Mouse (Mus musculus) MEL (cell line): Measurements from ENCODE around the gene Adgrl4. TPM values are rescaled to one million over a fixed set of nuclear protein-coding genes. Genes with fewer than 3 reads are reported as not detected.

ENCODE experiments used
- DNase-seq: peaks from one replicate; pipeline ENCODE4 v3.0.0; 2011; ENCODE audit warnings: low read depth, low spot score
- H3K27ac ChIP-seq: 2 replicates; pipeline ENCODE4 v1.5.1; 2012; ENCODE audit warnings: low read depth, mild to moderate bottlenecking, control low read depth, low read length, moderate library complexity; ENCODE audit not compliant: control insufficient read depth
- H3K27me3 ChIP-seq, 2 experiments: fragments of 150-350 bp in 1 of 2; sonication (generic) in 1 of 2; 2 replicates each; pipeline ENCODE4 v1.6.1; 2012; ENCODE audit warnings: low read length in 2 of 2, mild to moderate bottlenecking in 2 of 2, improper control_type of control experiment in 1 of 2, moderate library complexity in 1 of 2; ENCODE audit not compliant: insufficient read depth in 2 of 2, control insufficient read depth in 1 of 2
- H3K36me3 ChIP-seq, 2 experiments: 2 replicates each; pipeline ENCODE4 v1.6.1; 2012 to 2014; ENCODE audit warnings: low read length in 2 of 2, improper control_type of control experiment in 1 of 2, inconsistent platforms in 1 of 2, mild to moderate bottlenecking in 1 of 2; ENCODE audit not compliant: insufficient read depth in 2 of 2, control insufficient read depth in 1 of 2
- H3K4me1 ChIP-seq, 2 experiments: fragments of 150-350 bp in 1 of 2; sonication (generic) in 1 of 2; 2 replicates each; pipeline ENCODE4 v1.6.1; 2012; ENCODE audit warnings: low read length in 2 of 2, improper control_type of control experiment in 1 of 2, mild to moderate bottlenecking in 1 of 2; ENCODE audit not compliant: insufficient read depth in 2 of 2, control insufficient read depth in 1 of 2
- H3K4me3 ChIP-seq, 2 experiments: fragments of 150-350 bp in 1 of 2; sonication (generic) in 1 of 2; 2 replicates each; pipeline ENCODE4 v1.5.1; 2012; ENCODE audit warnings: low read depth in 2 of 2, low read length in 2 of 2, mild to moderate bottlenecking in 2 of 2, moderate library complexity in 2 of 2, control low read depth in 1 of 2, improper control_type of control experiment in 1 of 2; ENCODE audit not compliant: control insufficient read depth in 1 of 2, insufficient read depth in 1 of 2
- H3K79me2 ChIP-seq: 2 replicates; pipeline ENCODE4 v1.6.1; 2012; ENCODE audit warnings: mild to moderate bottlenecking, low read length, moderate library complexity; ENCODE audit not compliant: control insufficient read depth, poor library complexity, insufficient read depth
- H3K9ac ChIP-seq: 2 replicates; pipeline ENCODE4 v1.6.1; 2012; ENCODE audit warnings: low read depth, mild to moderate bottlenecking, control low read depth, low read length, moderate library complexity; ENCODE audit not compliant: control insufficient read depth, poor library complexity, severe bottlenecking
- H3K9me3 ChIP-seq: fragments of 150-350 bp; sonication (generic); replicated peaks from 2 replicates; pipeline ENCODE4 v1.6.1; 2012; ENCODE audit warnings: mild to moderate bottlenecking, low read length, improper control_type of control experiment, moderate library complexity; ENCODE audit not compliant: insufficient read depth
- CHD1 ChIP-seq: IDR thresholded peaks from 2 replicates; pipeline ENCODE4 v1.6.1; 2012; ENCODE audit warnings: low read depth, mild to moderate bottlenecking, inconsistent platforms, low read length, improper control_type of control experiment
- CTCF ChIP-seq, 3 experiments: IDR thresholded peaks in 2 of 3; conservative IDR thresholded peaks in 1 of 3; 2 replicates each; pipeline ENCODE4 v1.5.1; 2011 to 2012; ENCODE audit warnings: low read length in 3 of 3, low read depth in 2 of 3, mild to moderate bottlenecking in 2 of 3, improper control_type of control experiment in 1 of 3, inconsistent platforms in 1 of 3, mixed read lengths in 1 of 3, moderate library complexity in 1 of 3; ENCODE audit not compliant: control insufficient read depth in 1 of 3, insufficient read depth in 1 of 3, poor library complexity in 1 of 3, severe bottlenecking in 1 of 3
- E2F4 ChIP-seq: IDR thresholded peaks from 2 replicates; pipeline ENCODE4 v1.6.1; 2011; ENCODE audit warnings: low read depth, low read length, improper control_type of control experiment, borderline replicate concordance
- ELF1 ChIP-seq: IDR thresholded peaks from 2 replicates; pipeline ENCODE4 v1.6.1; 2014; ENCODE audit warnings: low read depth, mild to moderate bottlenecking, inconsistent platforms, low read length, improper control_type of control experiment, moderate library complexity
- GABPA ChIP-seq: IDR thresholded peaks from 2 replicates; pipeline ENCODE4 v1.6.1; 2012; ENCODE audit warnings: low read depth, mild to moderate bottlenecking, inconsistent platforms, low read length, improper control_type of control experiment, moderate library complexity
- HCFC1 ChIP-seq: IDR thresholded peaks from 2 replicates; pipeline ENCODE4 v1.6.1; 2012; ENCODE audit warnings: low read depth, mild to moderate bottlenecking, inconsistent platforms, low read length, improper control_type of control experiment, moderate library complexity
- KAT2A ChIP-seq: conservative IDR thresholded peaks from 2 replicates; pipeline ENCODE4 v1.6.1; 2012; ENCODE audit warnings: low read depth, low read length, improper control_type of control experiment, inconsistent platforms
- MAX ChIP-seq: IDR thresholded peaks from 2 replicates; pipeline ENCODE4 v1.6.1; 2011; ENCODE audit warnings: low read length, improper control_type of control experiment
- MAZ ChIP-seq: IDR thresholded peaks from 2 replicates; pipeline ENCODE4 v1.6.1; 2012; ENCODE audit warnings: low read depth, mild to moderate bottlenecking, inconsistent platforms, low read length, improper control_type of control experiment
- MEF2A ChIP-seq: IDR thresholded peaks from 2 replicates; pipeline ENCODE4 v1.6.1; 2014; ENCODE audit warnings: low read depth, mild to moderate bottlenecking, inconsistent platforms, low read length, improper control_type of control experiment; ENCODE audit not compliant: poor library complexity, insufficient replicate concordance, severe bottlenecking; ENCODE audit errors: extremely low read depth
- MYC ChIP-seq: IDR thresholded peaks from 2 replicates; pipeline ENCODE4 v1.6.1; 2011; ENCODE audit warnings: low read depth, mild to moderate bottlenecking, low read length, improper control_type of control experiment, moderate library complexity
- POLR2A ChIP-seq, 2 experiments: IDR thresholded peaks; 2 replicates each; pipeline ENCODE4 v1.6.1; 2011 to 2012; ENCODE audit warnings: low read length in 2 of 2, mild to moderate bottlenecking in 2 of 2, control low read depth in 1 of 2, improper control_type of control experiment in 1 of 2, low read depth in 1 of 2, moderate library complexity in 1 of 2; ENCODE audit not compliant: control insufficient read depth in 1 of 2, insufficient read depth in 1 of 2, poor library complexity in 1 of 2
- TAL1 ChIP-seq: IDR thresholded peaks from 2 replicates; pipeline ENCODE4 v1.6.1; 2012; ENCODE audit warnings: mild to moderate bottlenecking, inconsistent platforms, low read length, moderate library complexity, mixed read lengths
- TBP ChIP-seq: IDR thresholded peaks from 2 replicates; pipeline ENCODE4 v1.8.0; 2011; ENCODE audit warnings: low read depth, low read length, improper control_type of control experiment
- TCF12 ChIP-seq: IDR thresholded peaks from 2 replicates; pipeline ENCODE4 v1.6.1; 2014; ENCODE audit warnings: low read depth, mild to moderate bottlenecking, inconsistent platforms, low read length, improper control_type of control experiment, moderate library complexity
- UBTF ChIP-seq: IDR thresholded peaks from 2 replicates; pipeline ENCODE4 v1.6.1; 2012; ENCODE audit warnings: low read depth, mild to moderate bottlenecking, inconsistent platforms, low read length, improper control_type of control experiment, moderate library complexity, borderline replicate concordance; ENCODE audit not compliant: insufficient read depth
- ZMIZ1 ChIP-seq: IDR thresholded peaks from 2 replicates; pipeline ENCODE4 v1.6.1; 2012; ENCODE audit warnings: low read depth, mild to moderate bottlenecking, inconsistent platforms, low read length, improper control_type of control experiment, moderate library complexity
- polyA plus RNA-seq, 2 experiments: library from polyadenylated mRNA; stranded (reverse) in 1 of 2; unstranded in 1 of 2; fragments of >175 nt in 1 of 2; fragments of >200 nt in 1 of 2; gene quantifications; 2 replicates each; pipeline versions ENCODE4 v1.2.1 to v1.2.4; 2012; ENCODE audit warnings: low replicate concordance in 2 of 2, low read depth in 1 of 2; ENCODE audit not compliant: insufficient read length in 2 of 2, insufficient read depth in 1 of 2, missing spikeins in 1 of 2
- total RNA-seq: library from RNA; depleted of rRNA; stranded (reverse); fragments of 300-350 nt; gene quantifications from 2 replicates; pipeline ENCODE4 v1.2.3, GENCODE M21; 2012

The Adgrl4 gene
- total and polyA plus RNA-seq, 3 experiments = not detected

DNA sequence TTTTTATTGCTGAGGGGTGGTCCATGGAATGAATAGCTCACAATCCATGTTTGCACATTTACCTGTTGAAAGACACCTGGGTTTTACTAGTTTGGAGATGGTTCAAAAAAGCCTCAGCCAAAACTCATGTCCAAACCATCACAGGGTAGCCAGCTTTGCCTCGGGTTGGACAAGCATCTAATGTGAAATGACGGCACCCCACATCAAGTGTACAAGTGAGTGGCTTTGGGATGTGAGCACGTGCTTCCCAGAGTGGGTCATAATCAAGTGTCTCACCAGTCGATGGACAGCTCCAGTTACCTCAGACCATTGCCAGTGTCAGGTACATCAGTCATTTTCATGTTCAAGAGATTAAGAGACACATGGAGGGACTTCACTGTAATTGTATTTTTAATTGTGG lies 44.8 kb upstream of the Adgrl4 start:
- Histone ChIP-seq H3K9ac (no peak overlapping the region), H3K36me3 (no peaks in the 10 kb centered on the region), H3K27ac (no peak overlapping the region), H3K4me3 (no peak overlapping the region), H3K9me3 (no peaks in the 10 kb centered on the region), H3K79me2 (no peaks in the 10 kb centered on the region), H3K4me1 (no peaks in the 10 kb centered on the region), H3K27me3 (no peaks in the 10 kb centered on the region)
- TF ChIP-seq TAL1 (no peak), CTCF (IDR thresholded peaks at IDR 0.05 in 2 of 3, conservative IDR thresholded peaks at IDR 0.05 in 1 of 3; ENCODE audit: control insufficient read depth in 1 of 3, insufficient read depth in 1 of 3, low read depth in 2 of 3, low read length in 3 of 3, poor library complexity in 1 of 3, severe bottlenecking in 1 of 3) (no peak), HCFC1 (no peak), MEF2A (no peak), MYC (no peak), MAX (no peak), TBP (no peak), MAZ (no peak), CHD1 (no peak), E2F4 (no peak), ZMIZ1 (no peak), POLR2A (IDR thresholded peaks at IDR 0.05; ENCODE audit: control insufficient read depth in 1 of 2, insufficient read depth in 1 of 2, low read depth in 1 of 2, low read length in 2 of 2, poor library complexity in 1 of 2) (no peak), GABPA (no peak), TCF12 (no peak), KAT2A (no peak)
- DNase-seq = no peak

GRCm38 (mm10) chr3:151393330-151393729 lies 44.4 kb upstream of the Adgrl4 start:
- no peak for TF ChIP-seq ELF1
- no peak for TF ChIP-seq UBTF
- no peak for TF ChIP-seq E2F4
- TF ChIP-seq, all 39 proteins: peak for 0
- no peak overlapping the region for H3K4me3 ChIP-seq
- DNase-seq = no peak
- no peaks in the 10 kb centered on the region for H3K9me3 ChIP-seq
- no peaks in the 10 kb centered on the region for H3K36me3 ChIP-seq
- no peaks in the 10 kb centered on the region for H3K27me3 ChIP-seq
- no peaks in the 10 kb centered on the region for H3K79me2 ChIP-seq
- no peak overlapping the region for H3K27ac ChIP-seq
- no peak overlapping the region for H3K9ac ChIP-seq
- H3K4me1 ChIP-seq = no peaks in the 10 kb centered on the region
